Mouse (Mus musculus) liver, embryonic 14.5 days (tissue): ENCODE data around the gene Fam24a. TPM values are rescaled to one million over a fixed set of nuclear protein-coding genes. Genes with fewer than 3 reads are reported as not detected.

ENCODE experiments used
- ATAC-seq: fragments of 200-750 bp; cut with Nextera tagmentation; 2 replicates; pipeline ENCODE4 v1.8.0; 2017; ENCODE audit warnings: moderate number of reproducible peaks, mild to moderate bottlenecking, moderate library complexity; ENCODE audit not compliant: insufficient read depth
- DNase-seq, 3 experiments: peaks; one replicate each; pipeline ENCODE4 v3.0.0-alpha.2; 2012 to 2013; ENCODE audit warnings: low read depth in 3 of 3, low spot score in 3 of 3
- H3K27ac ChIP-seq: fragments of 300-500 bp; sonication (generic); 2 replicates; pipeline ENCODE4 v1.5.1; 2014; ENCODE audit warnings: moderate library complexity, mild to moderate bottlenecking, control low read depth, inconsistent platforms
- H3K27me3 ChIP-seq: fragments of 300-500 bp; sonication (generic); 2 replicates; pipeline ENCODE4 v1.6.1; 2014; ENCODE audit warnings: mild to moderate bottlenecking, low read length, moderate library complexity; ENCODE audit not compliant: control insufficient read depth, insufficient read depth
- H3K36me3 ChIP-seq: fragments of 300-500 bp; sonication (generic); replicated peaks from 2 replicates; pipeline ENCODE4 v1.6.1; 2014; ENCODE audit warnings: low read depth; ENCODE audit not compliant: control insufficient read depth, insufficient read depth
- H3K4me1 ChIP-seq, 2 experiments: fragments of 200-500 bp in 1 of 2; fragments of 300-500 bp in 1 of 2; sonication (generic) in 1 of 2; replicated peaks; 2 replicates each; pipeline ENCODE4 v1.6.1; 2012 to 2014; ENCODE audit warnings: antibody characterized with exemption in 1 of 2, inconsistent platforms in 1 of 2, low read length in 1 of 2; ENCODE audit not compliant: control insufficient read depth in 2 of 2, insufficient read depth in 2 of 2
- H3K4me2 ChIP-seq: fragments of 300-500 bp; sonication (generic); 2 replicates; pipeline ENCODE4 v1.6.1; 2014; ENCODE audit warnings: low read depth, mild to moderate bottlenecking, control low read depth, moderate library complexity
- H3K4me3 ChIP-seq, 2 experiments: fragments of 200-500 bp in 1 of 2; fragments of 300-500 bp in 1 of 2; sonication (generic) in 1 of 2; 2 replicates each; pipeline ENCODE4 v1.5.1; 2012 to 2014; ENCODE audit warnings: low read depth in 2 of 2, low read length in 2 of 2, mild to moderate bottlenecking in 2 of 2, control low read depth in 1 of 2, inconsistent platforms in 1 of 2, moderate library complexity in 1 of 2; ENCODE audit not compliant: insufficient read depth in 1 of 2
- H3K9ac ChIP-seq: fragments of 300-500 bp; sonication (generic); replicated peaks from 2 replicates; pipeline ENCODE4 v1.6.1; 2014; ENCODE audit warnings: mild to moderate bottlenecking, control low read depth, moderate library complexity
- H3K9me3 ChIP-seq: fragments of 300-500 bp; sonication (generic); 2 replicates; pipeline ENCODE4 v1.6.1; 2016; ENCODE audit warnings: low read length, mixed read lengths; ENCODE audit not compliant: control insufficient read depth
- CTCF ChIP-seq: IDR thresholded peaks from 2 replicates; pipeline ENCODE4 v1.5.1; 2016; ENCODE audit warnings: antibody characterized with exemption, low read depth, control low read depth
- EP300 ChIP-seq: IDR thresholded peaks from 2 replicates; pipeline ENCODE4 v1.6.1; 2016; ENCODE audit warnings: antibody characterized with exemption, low read depth
- WGBS: fragments of 180-500 bp; shearing (Covaris S2); extraction: QIAGEN DNeasy Blood & Tissue Kit; methylation state at CpG from one replicate; pipeline ENCODE4 v1.1.7; 2014; ENCODE audit not compliant: insufficient replicate concordance; 5-methylcytosine and 5-hydroxymethylcytosine counted together
- polyA plus RNA-seq, 2 experiments: library from polyadenylated mRNA; depleted of rRNA in 1 of 2; stranded (reverse) in 1 of 2; unstranded in 1 of 2; fragments of >200 nt; fragmentation: Nextera tagmentation in 1 of 2; extraction: Ambion mirVana in 1 of 2; gene quantifications; 2 replicates each; pipeline versions ENCODE4 v1.2.1 to v1.2.3; 2012 to 2014

Fam24a gene
- polyA plus RNA-seq, 2 experiments: not detected

- no peaks in the 10 kb centered on the region for H3K27me3 ChIP-seq
Observed at GRCm38 (mm10) chr7:131318340-131318739, 15.3 kb upstream of the Fam24a start.

DNA sequence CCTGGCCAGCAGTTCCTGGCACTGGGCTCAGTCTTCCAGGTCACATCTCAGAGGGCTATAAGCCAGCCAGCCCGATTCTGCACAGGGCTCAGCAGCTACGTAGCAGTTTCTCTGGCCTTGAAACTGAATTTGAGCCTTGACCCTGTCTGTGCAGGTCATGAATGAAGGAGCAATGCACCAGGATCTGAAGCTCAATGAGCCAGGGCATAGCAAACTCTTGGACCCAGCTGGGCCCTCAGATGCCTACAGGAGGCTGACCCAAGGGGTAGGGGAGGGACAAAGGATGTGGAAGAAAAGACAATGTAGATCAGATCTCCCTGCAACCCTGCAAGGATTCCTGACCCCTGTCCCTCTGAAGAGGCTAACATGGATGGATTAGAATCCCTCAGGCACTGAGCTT lies 11.5 kb upstream of the Fam24a start, which contains the start of gene Cuzd1:
Gene Cuzd1, minus strand, starts transcription at position 101 of the 400 bp plus-strand sequence.
- H3K9ac ChIP-seq: no peak within 1 kb of the TSS
- H3K27ac ChIP-seq: no peak within 1 kb of the TSS
- no peaks in the 10 kb centered on the region for H3K36me3 ChIP-seq
- DNase-seq (no peak), ATAC-seq (no peak)
- H3K9me3 ChIP-seq: no peaks in the 10 kb centered on the region
- no peaks in the 10 kb centered on the region for H3K4me1 ChIP-seq
- TF ChIP-seq EP300 (no peak), CTCF (no peak)
- 72% methylated on average over 2 of the region's 2 CpGs for WGBS
- no peak within 1 kb of the TSS for H3K4me3 ChIP-seq
- H3K27me3 ChIP-seq: no peaks in the 10 kb centered on the region
- H3K4me2 ChIP-seq: no peak within 1 kb of the TSS

More at GRCm38 (mm10) chr7:131318340-131318739, 15.3 kb upstream of the Fam24a start:
- Histone ChIP-seq H3K9me3 (no peaks in the 10 kb centered on the region), H3K27ac (no peak overlapping the region), H3K9ac (no peak overlapping the region), H3K4me3 (no peak overlapping the region), H3K4me1 (no peaks in the 10 kb centered on the region), H3K36me3 (no peaks in the 10 kb centered on the region), H3K4me2 (no peak overlapping the region)
- DNase-seq (no peak), ATAC-seq (no peak)
- WGBS: 69% methylated on average over 5 of the region's 7 CpGs
- TF ChIP-seq EP300 (no peak), CTCF (no peak)

DNA sequence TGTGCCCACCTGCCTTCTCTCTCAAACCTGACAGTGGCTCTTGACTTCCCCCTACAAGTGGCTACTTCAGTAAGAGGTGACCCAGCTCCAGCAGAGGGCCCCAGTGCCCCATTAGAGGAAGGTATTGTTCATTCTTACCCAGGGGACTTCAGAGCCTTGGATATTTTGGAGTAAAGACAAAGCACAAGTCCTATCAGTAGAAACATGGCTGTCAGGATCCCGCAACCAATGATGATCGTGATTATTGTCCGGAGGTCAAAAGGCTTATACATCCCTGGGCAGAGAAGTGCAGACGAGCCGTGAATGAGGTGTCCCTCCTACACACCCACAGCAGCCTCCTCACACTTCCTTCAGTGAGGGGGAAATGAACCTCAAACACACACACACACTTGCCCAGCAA lies 6.6 kb upstream of the Fam24a start:
- DNase-seq (no peak), ATAC-seq (no peak)
- H3K27ac ChIP-seq: no peak overlapping the region
- no peaks in the 10 kb centered on the region for H3K27me3 ChIP-seq
- no peak overlapping the region for H3K4me3 ChIP-seq
- H3K4me2 ChIP-seq: no peak overlapping the region
- WGBS: 76% methylated on average over 5 of the region's 5 CpGs
- H3K4me1 ChIP-seq: no peaks in the 10 kb centered on the region
- no peaks in the 10 kb centered on the region for H3K9me3 ChIP-seq
- H3K36me3 ChIP-seq: no peaks in the 10 kb centered on the region
- TF ChIP-seq CTCF: no peak
- no peak for TF ChIP-seq EP300
- no peak overlapping the region for H3K9ac ChIP-seq

DNA sequence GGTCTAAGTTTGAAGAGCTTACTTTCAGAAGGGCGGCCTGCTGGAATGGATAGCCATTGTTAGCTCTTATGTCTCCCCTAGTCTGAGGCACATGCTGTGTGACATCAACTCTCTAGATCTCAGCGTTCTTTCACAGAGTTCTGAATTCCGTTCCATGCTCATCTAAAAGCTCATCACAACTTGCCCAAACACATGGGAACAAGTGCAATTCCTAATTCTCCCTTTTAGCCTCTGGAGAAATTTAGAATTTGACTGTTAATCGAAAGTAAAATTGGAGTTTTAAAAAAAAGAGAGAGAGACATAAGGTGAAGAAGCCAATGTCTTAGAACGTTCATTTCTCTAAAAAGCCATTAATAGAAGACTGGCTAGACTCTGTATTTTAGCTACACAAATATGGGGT lies 4.2 kb upstream of the Fam24a start, which contains the start of gene Fam24b:
Gene Fam24b, minus strand, starts transcription at position 101 of the 400 bp plus-strand sequence.
- H3K36me3 ChIP-seq: no peaks in the 10 kb centered on the region
- no peak within 1 kb of the TSS for H3K9ac ChIP-seq
- 66% methylated on average over 5 of the region's 5 CpGs for WGBS
- TF ChIP-seq EP300: no peak
- TF ChIP-seq CTCF: no peak
- H3K4me3 ChIP-seq: no peak within 1 kb of the TSS
- DNase-seq: no peak
- H3K27me3 ChIP-seq: no peaks in the 10 kb centered on the region
- no peak for ATAC-seq
- no peaks in the 10 kb centered on the region for H3K9me3 ChIP-seq
- no peaks in the 10 kb centered on the region for H3K4me1 ChIP-seq
- no peak within 1 kb of the TSS for H3K27ac ChIP-seq
- H3K4me2 ChIP-seq: no peak within 1 kb of the TSS

- TF ChIP-seq CTCF (no peak), EP300 (no peak)
- Histone ChIP-seq H3K9ac (no peak overlapping the region), H3K4me2 (no peak overlapping the region), H3K4me3 (no peak overlapping the region), H3K27me3 (no peaks in the 10 kb centered on the region), H3K27ac (no peak overlapping the region), H3K36me3 (no peaks in the 10 kb centered on the region), H3K9me3 (no peaks in the 10 kb centered on the region), H3K4me1 (no peaks in the 10 kb centered on the region)
- no peak for DNase-seq
- 40% methylated on average over 2 of the region's 2 CpGs for WGBS
- ATAC-seq: no peak
Observed at GRCm38 (mm10) chr7:131331688-131332087, 2.0 kb upstream of the Fam24a start.
